Mouse (Mus musculus): Measurements from ENCODE around the gene Hoxd4.

DNA sequence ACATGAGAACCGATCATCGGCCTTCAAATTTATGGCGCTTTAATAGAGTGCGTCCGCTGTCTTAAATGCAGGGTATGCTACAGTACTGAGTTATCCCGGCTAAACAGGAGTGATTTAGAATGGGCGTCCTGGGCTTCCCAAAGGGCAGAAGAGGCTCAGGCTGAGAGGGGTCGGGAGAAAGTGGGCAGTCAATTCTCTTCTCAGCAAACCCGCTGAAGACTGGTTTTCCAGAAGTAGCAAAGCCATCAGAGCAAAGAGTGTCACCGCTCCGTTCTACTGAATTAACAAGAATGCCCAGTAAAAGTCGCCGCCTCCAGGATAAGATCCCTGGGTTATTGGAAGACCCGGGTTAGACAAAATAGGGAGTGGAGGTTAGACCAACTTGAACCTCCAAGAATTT, 28.1 kb downstream of the Hoxd4 start:
- no peak for TF ChIP-seq CTCF (IDR thresholded peaks at IDR 0.05; ENCODE audit: extremely low read depth, insufficient read length, insufficient replicate concordance, low read depth, low read length)
- TF ChIP-seq POLR2A (IDR thresholded peaks at IDR 0.05; ENCODE audit: low read depth, low read length), result no peak
